Mouse (Mus musculus): Measurements from ENCODE around the gene Rbms1.

DNA sequence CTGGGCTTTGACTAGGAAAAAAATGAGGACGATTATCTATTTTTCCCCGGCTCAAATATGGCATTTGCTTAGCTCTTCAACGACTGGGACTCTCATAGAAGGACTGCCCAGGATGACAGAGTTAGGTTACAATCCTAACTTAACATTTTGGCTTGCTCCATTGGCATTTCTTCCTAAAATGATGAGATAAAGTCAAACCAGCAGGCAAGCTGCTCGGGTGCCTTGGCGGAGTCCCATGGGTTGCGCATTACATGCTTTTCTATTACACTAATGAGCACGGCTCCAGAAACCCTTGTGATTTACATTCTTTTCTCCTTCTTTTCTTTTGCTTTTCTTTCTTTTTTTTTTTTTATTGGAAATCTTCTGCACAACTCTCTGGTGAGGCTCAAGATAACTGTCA lies 128.7 kb downstream of the Rbms1 start:
- TF ChIP-seq POLR2A (IDR thresholded peaks at IDR 0.05; ENCODE audit: borderline replicate concordance, control insufficient read depth, low read depth, low read length) (no peak), CTCF (IDR thresholded peaks at IDR 0.05; ENCODE audit: control insufficient read depth, insufficient read depth, low read length) (no peak)

All from bone marrow, adult 2 months (tissue).